Mouse (Mus musculus): ENCODE results near the gene Ereg.

DNA sequence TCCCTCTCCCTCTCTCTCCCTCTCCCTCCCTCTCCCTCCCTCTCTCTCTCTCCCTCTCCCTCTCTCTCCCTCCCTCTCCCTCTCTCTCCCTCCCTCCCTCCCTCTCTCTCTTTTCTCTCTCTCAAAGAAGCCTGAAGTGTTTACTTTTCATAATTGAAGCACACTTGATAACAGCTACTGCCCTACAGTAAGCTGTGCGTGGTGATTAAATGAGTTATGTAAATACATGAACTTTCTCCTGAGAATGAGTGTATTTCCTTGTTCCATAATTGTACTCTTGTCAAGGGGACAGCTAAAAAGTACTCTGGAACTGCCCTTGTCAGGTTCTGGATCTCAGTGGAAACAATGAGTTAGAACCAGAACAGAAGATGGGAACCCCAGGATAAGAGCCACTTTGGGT is 46.6 kb upstream of the Ereg start:
- TF ChIP-seq CTCF (IDR thresholded peaks at IDR 0.05; ENCODE audit: low read depth), result no peak
- no peak for TF ChIP-seq EP300 (IDR thresholded peaks at IDR 0.05; ENCODE audit: low read depth)
